Mouse (Mus musculus) megakaryocyte, embryonic 14.5 days (primary cell): ENCODE data around the gene Glo1. TPM values are rescaled to one million over a fixed set of nuclear protein-coding genes. Genes with fewer than 3 reads are reported as not detected.

Experiments
- H3K27me3 ChIP-seq: replicated peaks from 2 replicates; pipeline ENCODE3; 2012; ENCODE audit warnings: inconsistent platforms
- H3K36me3 ChIP-seq: replicated peaks from 2 replicates; pipeline ENCODE3; 2012; ENCODE audit warnings: low read length, inconsistent platforms, mixed read lengths
- H3K4me1 ChIP-seq: 2 replicates; pipeline ENCODE4 v1.6.1; 2012; ENCODE audit warnings: inconsistent platforms
- H3K4me3 ChIP-seq: replicated peaks from 2 replicates; pipeline ENCODE3; 2012; ENCODE audit warnings: moderate library complexity, mild to moderate bottlenecking, inconsistent platforms
- H3K9me3 ChIP-seq: 2 replicates; pipeline ENCODE4 v1.6.1; 2012; ENCODE audit warnings: inconsistent platforms
- FLI1 ChIP-seq: IDR thresholded peaks from 2 replicates; pipeline ENCODE4 v1.6.1; 2012; ENCODE audit warnings: low read length, inconsistent platforms, mixed read lengths
- GATA1 ChIP-seq: IDR thresholded peaks from 3 replicates; pipeline ENCODE4 v1.6.1; 2012; ENCODE audit warnings: mixed read lengths, low read length, inconsistent platforms, borderline replicate concordance
- polyA plus RNA-seq: library from polyadenylated mRNA; stranded (reverse); fragments of >175 nt; gene quantifications from 2 replicates; pipeline ENCODE4 v1.2.3, GENCODE M21; 2012; ENCODE audit warnings: low replicate concordance; ENCODE audit not compliant: insufficient read depth

The Glo1 gene
- polyA plus RNA-seq, 1 experiment = 21.7 TPM

DNA sequence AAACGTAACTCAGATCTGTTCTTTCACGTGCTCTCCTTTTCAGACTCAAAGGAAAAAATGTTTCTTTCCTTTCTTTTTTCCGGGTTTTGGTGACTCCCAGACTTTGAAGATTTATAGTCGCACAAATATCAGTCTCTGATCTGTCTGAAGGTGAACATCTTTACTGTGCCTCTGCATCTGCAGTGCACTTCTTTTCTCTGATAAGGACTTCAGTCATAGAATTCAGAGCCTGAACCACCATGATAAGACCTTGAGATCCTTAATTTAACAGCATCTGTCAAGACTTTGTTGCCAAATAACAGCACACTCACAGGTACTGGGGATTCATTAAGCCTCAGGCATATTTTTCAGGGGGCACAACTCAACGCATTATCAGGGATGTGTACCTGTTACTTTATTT lies 10.5 kb downstream of the Glo1 start:
- H3K27me3 ChIP-seq = peaks cover 2% of the 10 kb centered on the region
- H3K36me3 ChIP-seq = no peaks in the 10 kb centered on the region
- no peak overlapping the region for H3K4me3 ChIP-seq
- no peak for TF ChIP-seq FLI1
- no peak for TF ChIP-seq GATA1
- peaks cover 7% of the 10 kb centered on the region; the same call in 1 of the 2 replicates for H3K9me3 ChIP-seq
- peaks cover 13% of the 10 kb centered on the region for H3K4me1 ChIP-seq

DNA sequence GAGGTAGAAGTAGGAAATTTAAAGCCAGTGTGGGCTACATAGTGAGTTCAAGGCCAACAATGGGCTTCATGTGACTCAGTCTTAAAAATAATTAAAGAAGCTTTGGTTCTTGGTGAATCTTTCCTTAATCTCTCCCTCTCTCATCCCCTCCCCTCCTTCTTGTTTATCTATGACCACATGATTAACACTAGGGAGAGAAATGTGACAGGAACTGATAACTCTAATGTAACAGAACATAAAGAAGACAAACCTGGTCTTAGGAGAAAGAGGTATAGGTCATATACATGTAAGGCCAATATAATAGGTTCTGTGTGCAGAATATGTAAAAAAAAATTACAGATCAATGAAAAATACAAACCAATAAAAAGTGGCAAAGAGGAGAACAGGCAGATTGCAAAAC lies 13.3 kb downstream of the Glo1 start:
- Histone ChIP-seq H3K36me3 (peaks cover 8% of the 10 kb centered on the region), H3K9me3 (no peaks in the 10 kb centered on the region), H3K27me3 (no peaks in the 10 kb centered on the region), H3K4me1 (peaks cover 41% of the 10 kb centered on the region), H3K4me3 (no peak overlapping the region)
- TF ChIP-seq FLI1 (no peak), GATA1 (no peak)

DNA sequence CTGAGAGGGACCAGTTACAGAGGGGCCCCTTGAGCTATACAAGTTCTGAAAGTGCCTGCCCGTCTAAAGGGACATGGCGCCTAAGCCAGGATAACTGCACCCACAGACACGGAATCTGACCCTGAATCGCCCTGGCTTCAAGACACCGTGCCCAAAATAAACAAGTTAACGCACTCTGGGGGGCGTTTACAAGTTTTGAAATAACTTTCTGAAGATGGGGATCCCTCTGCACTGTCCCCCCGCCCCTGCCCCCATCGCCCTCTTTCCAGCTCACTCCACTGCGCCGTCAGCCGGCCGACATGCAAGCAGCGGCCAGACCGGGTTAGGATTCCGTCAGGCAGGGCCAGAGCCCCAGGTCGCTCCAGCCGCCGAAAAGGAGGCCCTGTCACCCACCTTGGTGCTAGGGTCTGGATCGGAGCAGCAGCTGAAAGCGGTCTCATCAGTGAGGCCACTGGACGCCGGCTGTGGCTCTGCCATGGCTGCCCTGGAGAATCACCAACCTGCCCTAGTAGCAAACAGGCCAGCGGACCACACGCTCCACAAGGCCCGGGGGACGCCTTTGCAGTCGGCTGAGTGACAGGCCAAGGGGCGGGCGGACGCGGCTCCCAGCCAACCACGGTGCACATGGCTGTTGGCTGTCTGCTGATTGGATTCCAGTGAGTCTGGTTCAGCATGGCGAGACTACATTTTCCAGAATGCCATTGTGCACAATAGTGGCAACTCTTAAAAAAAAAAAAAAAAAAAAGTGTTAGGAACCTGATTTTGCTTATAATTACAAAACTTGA lies 14.4 kb downstream of the Glo1 start:
- H3K36me3 ChIP-seq = peaks cover 18% of the 10 kb centered on the region
- no peak for TF ChIP-seq GATA1
- TF ChIP-seq FLI1 = no peak
- peak overlapping the region; percentile 92 for H3K4me3 ChIP-seq
- H3K4me1 ChIP-seq = peaks cover 50% of the 10 kb centered on the region
- no peaks in the 10 kb centered on the region for H3K27me3 ChIP-seq
- no peaks in the 10 kb centered on the region for H3K9me3 ChIP-seq

DNA sequence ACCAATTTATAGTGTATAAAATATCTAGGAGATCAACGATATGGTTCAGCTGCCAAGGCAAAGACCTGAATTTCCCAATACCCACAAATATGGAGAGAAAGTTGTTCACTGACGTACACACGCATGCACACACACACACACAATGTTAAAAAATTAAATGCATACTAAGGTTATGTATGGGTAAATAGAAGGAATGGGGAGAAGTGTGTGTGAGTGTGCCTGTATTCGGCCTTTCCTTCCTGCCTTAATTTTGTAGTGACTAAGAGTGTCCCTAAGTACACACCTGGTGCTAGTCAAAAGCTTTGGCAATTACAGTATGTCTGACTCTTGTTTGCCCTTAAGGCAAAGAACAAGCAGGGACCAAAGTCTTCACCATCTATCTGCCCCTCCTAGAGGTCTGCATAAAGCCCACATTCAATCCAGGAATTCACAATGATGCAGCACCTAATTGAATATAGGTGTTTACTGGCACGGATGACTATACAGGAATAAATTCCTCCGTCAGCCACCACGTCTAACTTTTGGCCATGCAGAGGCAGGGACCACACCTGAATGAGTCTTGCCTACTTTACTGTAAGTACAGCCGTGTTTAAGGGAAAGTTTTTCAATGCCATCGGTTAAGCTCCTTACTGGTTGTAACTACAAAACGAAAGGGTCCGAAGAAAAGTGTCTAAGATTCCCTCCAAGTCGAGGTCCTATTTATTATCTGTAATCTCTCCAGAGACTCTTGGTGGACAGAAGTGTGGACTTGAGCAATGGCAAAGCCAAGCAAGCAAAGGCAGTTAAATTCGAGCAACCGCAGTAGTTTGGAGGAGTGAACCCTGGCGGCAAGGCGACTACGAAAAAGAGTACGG lies 15.2 kb downstream of the Glo1 start:
- Histone ChIP-seq H3K9me3 (no peaks in the 10 kb centered on the region), H3K4me1 (peaks cover 58% of the 10 kb centered on the region)

DNA sequence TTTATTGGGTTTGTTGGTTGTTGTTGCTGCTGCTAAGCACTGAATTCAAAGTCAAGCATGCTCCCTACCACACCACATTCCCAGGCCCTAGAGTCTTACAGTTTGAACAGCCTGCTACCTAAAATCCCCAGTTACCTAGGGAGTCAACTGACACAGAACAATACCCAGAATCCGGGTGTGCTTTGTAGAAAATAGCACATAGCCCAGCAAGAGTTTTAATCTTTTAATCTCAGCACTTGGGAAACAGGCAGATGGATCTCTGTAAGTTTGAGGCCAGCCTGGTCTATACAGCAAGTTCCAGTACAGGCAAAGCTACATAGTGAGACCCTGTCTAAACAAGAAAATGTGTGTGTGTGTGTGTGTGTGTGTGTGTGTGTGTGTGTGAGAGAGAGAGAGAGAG lies 15.9 kb downstream of the Glo1 start:
- H3K36me3 ChIP-seq = peaks cover 32% of the 10 kb centered on the region
- H3K9me3 ChIP-seq = no peaks in the 10 kb centered on the region
- H3K4me1 ChIP-seq = peaks cover 64% of the 10 kb centered on the region
- TF ChIP-seq GATA1 (no peak), FLI1 (no peak)
- no peaks in the 10 kb centered on the region for H3K27me3 ChIP-seq
- peak overlapping the region; percentile 16 for H3K4me3 ChIP-seq

More for the DNA sequence above, 15.2 kb downstream of the Glo1 start:
- H3K27me3 ChIP-seq = no peaks in the 10 kb centered on the region
- H3K36me3 ChIP-seq = peaks cover 25% of the 10 kb centered on the region
- peak overlapping the region; percentile 92 for H3K4me3 ChIP-seq
- TF ChIP-seq GATA1 (no peak), FLI1 (no peak)

DNA sequence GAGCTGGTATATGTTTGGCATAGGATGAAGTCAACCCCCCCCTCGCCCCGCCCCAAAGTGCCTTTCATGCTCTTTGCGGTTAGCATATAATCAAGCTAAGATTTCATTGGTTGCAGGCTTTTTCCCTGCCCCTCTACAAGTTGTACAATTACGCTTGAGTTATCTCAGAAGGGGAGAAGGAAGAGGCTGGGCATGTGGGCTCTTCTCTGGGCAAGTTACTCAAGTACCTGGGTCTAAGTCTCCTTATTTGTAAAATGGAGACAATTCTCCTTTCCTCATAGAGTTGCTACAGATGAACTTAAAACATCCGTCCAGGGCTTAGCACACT lies 16.7 kb downstream of the Glo1 start:
- H3K4me3 ChIP-seq = no peak overlapping the region
- H3K9me3 ChIP-seq = no peaks in the 10 kb centered on the region
- TF ChIP-seq GATA1 (no peak), FLI1 (no peak)
- H3K36me3 ChIP-seq = peaks cover 36% of the 10 kb centered on the region
- peaks cover 64% of the 10 kb centered on the region for H3K4me1 ChIP-seq
- no peaks in the 10 kb centered on the region for H3K27me3 ChIP-seq

DNA sequence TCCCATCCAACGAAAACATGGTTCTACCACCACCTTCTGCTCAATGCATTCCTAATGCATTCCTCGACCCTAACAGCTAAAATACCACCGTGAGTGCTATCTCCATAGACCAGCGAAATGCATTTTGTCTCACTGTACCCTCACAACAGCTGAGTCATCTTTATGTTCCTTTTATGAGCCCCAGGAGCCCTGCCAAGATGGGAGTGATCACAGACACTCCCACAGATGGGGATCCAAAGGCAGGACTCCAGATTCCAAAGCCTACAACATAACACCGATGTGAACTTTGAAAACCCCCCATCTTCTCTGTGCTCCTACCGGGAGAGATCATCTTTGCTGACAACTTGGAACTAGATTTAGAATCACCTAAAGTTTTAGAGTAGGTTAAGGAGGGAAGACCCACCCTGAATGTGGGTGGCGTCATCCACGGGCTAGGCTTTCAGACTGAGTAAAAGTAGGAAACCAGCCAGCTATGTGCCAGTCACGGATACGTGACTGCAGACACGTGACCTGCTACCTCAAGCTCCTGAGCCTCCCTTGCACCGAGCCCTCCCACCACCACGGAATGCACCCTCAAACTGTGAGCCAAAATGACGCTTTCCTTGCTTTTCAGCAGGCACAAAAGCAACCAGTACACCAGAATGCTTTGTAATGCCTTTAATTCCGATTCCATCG lies 17.2 kb downstream of the Glo1 start:
- H3K27me3 ChIP-seq = no peaks in the 10 kb centered on the region
- H3K9me3 ChIP-seq = no peaks in the 10 kb centered on the region
- H3K36me3 ChIP-seq = peaks cover 41% of the 10 kb centered on the region
- no peak for TF ChIP-seq GATA1
- no peak for TF ChIP-seq FLI1
- H3K4me3 ChIP-seq = peak overlapping the region; percentile 25
- H3K4me1 ChIP-seq = peaks cover 64% of the 10 kb centered on the region

DNA sequence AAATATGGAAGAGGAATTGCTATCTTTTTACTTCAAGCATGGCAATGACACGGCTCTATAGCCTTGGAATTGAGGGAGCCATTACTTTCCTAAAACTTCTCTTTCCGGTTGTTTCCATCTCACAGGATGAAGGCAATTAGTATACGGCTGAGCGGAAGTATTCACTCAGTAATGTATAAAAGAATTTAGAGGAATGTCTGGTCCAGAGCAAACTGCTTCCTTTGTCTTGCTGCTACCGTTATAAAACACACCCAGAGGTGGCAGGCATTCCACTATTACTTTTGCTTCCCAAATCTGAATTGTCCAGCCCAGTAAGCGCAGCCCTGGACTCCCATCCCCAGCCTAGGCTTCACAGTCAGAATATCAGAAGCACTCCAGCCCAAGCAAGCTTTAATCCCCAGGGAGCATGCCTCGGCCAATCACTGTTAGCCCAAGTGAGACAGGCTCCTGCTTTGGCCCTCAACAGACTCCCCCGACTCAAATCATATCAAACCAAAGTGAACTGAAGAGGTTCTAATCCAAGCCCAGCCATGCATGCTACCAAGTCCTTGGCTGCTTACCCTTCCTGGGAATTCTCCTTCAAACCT lies 18.7 kb downstream of the Glo1 start:
- peaks cover 65% of the 10 kb centered on the region for H3K4me1 ChIP-seq
- peaks cover 56% of the 10 kb centered on the region for H3K36me3 ChIP-seq
- H3K4me3 ChIP-seq = no peak overlapping the region
- TF ChIP-seq GATA1 (no peak), FLI1 (no peak)
- H3K27me3 ChIP-seq = no peaks in the 10 kb centered on the region
- H3K9me3 ChIP-seq = no peaks in the 10 kb centered on the region

DNA sequence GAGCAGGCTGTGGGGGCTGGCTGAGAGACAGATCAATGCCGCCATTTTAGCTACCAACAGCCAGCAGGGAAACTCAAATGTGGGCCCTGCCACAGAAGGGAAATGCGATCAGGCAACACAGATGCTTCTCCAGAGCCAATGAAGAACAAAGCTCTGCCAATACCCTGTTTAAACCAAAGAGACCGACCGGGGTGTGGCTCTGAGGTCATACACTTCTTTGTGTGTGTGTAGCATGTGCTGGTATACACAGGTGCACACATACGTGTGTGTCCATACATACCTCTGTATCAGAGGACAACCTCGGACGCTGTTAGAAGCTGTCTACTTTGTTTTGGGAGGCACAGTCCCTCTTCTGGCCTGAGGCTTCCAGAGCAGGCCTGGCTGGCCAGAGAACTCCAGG lies 19.3 kb downstream of the Glo1 start:
- H3K4me3 ChIP-seq = no peak overlapping the region
- peaks cover 62% of the 10 kb centered on the region for H3K36me3 ChIP-seq
- no peaks in the 10 kb centered on the region for H3K27me3 ChIP-seq
- TF ChIP-seq GATA1 (no peak), FLI1 (no peak)
- no peaks in the 10 kb centered on the region for H3K9me3 ChIP-seq
- peaks cover 61% of the 10 kb centered on the region for H3K4me1 ChIP-seq
